Mouse (Mus musculus): ENCODE measurements around the gene Prtg.

GRCm38 (mm10) chr9:72906693-72907103 lies 100.0 kb downstream of the Prtg start:
- TF ChIP-seq CTCF (IDR thresholded peaks at IDR 0.05 in 2 of 3, conservative IDR thresholded peaks at IDR 0.05 in 1 of 3; ENCODE audit: control insufficient read depth in 1 of 3, insufficient read depth in 1 of 3, low read depth in 2 of 3, low read length in 3 of 3, poor library complexity in 1 of 3, severe bottlenecking in 1 of 3) (no peak), ZC3H11A (IDR thresholded peaks at IDR 0.05; ENCODE audit: low read depth, low read length) (no peak)

Data from MEL (cell line).